Mouse (Mus musculus): ENCODE results near the gene Skap2.

Skap2 gene

DNA sequence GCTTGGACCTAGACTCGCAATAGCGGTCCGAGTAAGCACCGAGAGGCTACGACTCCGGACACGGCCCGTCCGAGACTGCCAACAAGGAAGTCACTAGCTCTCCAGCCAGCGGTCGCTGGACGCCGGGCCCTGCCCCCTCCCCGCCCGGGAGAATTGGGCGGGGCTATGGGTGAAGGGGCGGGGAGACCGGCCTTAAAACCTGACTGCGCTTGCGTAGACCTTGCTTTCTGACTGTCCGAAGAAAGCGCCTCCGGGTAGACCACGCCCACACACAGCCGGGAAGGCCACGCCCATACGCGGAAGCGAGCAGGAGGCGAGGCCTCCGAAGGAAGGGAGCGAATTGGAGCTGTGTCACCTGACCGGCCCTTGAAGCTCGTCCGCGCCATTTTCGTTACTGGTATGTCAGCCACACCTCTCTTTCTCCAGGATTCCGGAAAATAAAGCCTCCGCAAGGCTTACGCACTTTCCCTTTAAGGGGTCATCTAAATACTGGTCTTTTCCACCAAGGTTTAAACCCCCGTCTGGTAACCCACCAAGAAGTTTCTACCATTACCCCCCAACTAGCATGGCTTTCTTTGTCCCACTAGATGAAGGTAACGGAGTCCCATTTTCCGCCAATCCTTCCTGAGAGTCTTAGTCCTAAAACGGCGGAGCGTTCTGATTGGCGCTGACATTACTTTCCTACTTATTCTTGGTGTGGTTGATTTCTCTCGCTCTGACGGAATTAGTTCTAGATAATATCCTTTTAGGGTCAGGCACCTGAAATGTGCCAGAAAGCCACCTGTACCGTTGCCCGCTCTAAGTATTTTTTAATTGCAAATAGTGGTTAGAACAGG lies at the start of gene Skap2:
Gene Skap2 (minus strand): TSS at position 141 of the 836 bp plus-strand sequence.
- peak; percentile 100 for DNase-seq

DNA sequence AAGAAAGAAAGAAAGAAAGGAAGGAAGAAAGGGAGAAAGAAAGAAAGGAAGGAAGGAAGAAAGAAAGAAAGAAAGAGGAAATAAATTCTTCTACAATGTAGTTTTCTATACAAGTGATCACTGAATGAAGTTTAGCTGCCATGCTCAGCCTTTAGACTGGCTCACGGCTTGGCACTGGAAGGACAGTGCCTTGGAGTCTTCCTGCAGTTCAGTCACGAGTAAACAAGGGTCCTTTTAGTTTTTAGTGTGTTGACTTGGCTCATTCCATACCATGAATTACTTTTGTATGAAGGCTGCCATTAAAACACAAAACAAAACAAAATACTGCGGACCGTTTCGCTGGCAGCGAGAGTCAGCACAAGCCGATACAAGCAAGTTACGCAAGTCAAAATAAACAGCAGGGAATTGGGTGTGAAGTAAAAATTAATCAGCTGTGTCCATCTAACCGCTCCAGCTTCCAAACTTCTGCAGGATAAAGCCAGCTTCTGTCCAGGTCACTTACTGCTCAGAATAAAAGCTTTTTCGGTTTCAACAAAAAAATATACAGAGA lies 46.6 kb upstream of the Skap2 start:
- no peak for DNase-seq

DNA sequence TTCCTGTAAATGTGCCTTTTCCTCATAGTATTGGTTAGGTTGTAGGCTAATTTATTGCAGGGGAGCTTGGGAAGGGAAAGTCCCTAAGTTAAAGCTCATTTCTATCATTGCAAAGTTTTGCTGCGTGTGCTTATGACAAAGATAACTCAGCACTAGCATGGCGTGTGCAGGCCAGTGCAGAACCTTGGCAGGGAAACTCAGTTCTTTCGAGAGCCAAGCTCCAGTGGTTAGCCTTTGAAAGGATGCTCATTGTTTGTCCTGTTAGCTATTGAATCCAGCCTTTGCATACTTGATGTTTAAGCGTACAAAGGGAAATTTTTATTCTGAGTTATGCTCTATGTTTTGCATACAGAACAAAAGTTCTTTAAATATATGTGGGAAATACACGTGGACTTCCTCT lies 45.8 kb upstream of the Skap2 start:
- peak; percentile 31 for DNase-seq

DNA sequence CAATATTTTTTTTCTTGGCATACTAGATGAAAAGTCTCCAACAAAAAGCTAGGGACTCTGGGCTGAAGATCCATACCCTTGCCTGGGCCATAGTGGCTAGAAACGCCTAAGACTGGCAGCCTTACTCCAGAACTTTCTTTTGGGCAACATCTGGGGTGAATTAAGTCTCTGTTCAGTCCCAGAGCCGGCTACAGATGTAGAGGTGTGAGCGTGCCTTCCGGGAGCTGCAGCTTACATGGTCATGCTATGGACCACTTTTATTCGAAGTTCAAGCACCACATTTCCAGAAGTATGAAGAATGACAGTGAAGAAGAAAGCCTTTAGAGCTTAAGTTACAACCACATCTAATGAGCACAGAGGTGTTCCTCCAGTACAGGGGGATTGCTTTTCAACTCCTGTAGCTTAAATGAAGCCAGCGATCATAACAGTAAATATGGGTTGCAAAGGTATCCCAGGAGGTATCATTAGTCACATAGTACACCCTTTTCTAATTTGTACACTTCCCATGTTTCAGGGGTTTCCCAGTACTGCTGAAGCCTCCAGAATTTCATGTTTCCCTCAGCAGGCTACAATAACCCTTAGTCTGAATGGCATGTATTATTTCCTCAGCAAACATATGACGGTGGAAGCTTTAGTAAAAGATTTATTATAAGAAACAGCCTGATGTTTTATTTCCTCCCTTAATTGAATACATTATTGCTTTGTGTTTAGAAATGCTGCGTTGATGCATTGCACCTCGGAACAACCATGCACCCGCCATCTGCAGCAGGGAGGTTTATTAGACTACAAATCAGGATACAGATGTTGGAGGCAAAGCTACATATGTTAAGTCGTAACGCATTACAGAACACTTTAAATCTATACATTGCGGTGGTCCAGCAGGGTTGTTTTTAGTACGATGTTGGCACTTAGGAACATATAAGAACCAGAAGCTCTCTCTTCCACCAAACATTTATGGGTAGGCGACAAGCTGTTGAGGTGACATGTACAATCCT lies 41.5 kb upstream of the Skap2 start:
- no peak for DNase-seq

DNA sequence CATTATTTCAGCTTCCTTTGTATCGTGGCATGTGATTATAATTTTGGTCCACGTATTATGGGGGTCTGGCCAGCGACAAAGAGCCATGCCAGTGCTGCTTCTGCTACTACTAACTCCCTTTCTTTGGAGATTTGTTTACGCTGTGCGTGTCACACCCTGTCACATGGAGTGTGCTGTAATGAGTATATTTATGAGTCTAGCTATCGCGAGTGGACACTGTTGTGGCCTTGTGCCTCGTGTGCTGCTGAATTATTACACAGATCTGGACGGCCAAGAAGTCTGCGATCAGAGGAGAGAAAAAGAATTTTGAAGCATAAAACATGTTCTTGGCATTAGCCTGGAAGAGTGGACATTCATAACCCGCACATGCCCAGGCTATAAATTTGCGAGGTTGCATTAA lies 37.7 kb upstream of the Skap2 start:
- DNase-seq: peak; percentile 15

DNA sequence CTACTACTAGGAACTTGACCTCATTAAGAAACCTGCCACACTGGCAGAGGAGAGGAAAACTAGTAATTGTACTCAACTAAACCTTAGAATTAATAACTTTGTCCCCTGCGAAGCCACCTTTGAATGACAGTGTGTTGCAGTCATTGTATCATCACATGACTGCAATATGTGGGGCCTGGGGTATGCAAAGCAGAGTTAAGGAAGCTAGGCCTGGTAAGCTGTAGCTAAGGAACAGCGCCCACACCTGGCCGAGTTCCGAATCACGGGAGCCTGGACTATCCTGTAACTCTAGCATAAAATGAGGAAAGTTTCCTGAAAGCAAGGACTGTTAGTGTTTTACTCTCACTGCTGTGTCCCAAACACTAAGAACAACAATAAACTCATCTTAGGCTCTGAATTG lies 33.2 kb upstream of the Skap2 start:
- DNase-seq: peak; percentile 48

DNA sequence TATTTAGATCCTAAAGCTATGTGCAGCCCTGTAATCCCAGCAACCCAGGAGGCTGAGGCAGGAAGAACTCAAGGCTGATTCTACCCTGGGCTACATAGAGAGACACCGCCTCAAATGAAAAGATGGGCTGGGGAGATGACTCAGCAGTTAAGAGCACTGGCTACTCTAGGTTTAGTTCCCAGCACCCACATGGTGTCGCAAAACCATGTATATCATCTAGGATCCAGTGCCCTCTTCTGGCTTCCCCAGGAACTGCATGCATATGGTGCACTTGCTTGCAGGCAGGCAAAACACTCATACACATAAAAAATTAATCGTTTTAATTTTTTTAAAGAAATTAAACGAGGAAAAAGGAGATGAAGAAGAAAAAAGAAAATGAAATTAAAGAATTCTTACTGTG lies 23.7 kb upstream of the Skap2 start:
- peak; percentile 23 for DNase-seq

DNA sequence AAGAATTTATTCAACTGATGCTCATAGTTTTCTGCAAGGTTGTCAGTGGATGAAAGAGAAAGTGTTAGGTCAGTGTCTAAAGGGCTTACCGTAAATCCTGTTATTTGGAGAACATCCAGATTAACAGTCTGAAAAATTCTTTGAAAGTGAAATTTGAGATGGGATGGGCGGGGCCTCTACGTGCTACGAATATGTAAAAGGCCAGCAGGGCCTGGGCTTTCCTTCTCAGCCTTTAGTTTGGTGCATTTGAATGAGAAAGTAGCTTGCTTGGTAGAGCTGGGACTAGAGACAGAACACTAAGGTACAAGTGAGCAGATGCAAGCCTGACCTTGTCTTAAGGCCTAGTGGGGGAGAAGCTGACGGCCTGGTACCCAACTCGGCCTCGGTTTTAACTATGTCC lies 18.8 kb upstream of the Skap2 start:
- peak; percentile 27 for DNase-seq

DNA sequence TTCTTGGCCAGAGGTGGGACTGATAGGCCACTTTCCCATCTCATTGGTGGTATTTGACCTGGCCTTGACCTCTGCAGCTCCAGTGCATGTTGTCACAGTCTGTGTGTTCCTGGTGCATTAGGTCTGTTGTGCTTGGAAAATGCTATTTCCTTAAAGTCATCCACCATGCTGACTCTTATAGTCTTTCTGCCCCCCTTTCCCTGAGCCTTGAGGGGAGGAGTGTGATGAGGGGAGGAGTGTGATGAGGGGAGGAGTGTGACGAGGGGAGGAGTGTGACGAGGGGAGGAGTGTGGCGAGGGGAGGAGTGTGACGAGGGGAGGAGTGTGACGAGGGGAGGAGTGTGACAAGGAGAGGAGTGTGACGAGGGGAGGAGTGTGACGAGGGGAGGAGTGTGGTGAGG lies 15.8 kb upstream of the Skap2 start:
- no peak for DNase-seq

DNA sequence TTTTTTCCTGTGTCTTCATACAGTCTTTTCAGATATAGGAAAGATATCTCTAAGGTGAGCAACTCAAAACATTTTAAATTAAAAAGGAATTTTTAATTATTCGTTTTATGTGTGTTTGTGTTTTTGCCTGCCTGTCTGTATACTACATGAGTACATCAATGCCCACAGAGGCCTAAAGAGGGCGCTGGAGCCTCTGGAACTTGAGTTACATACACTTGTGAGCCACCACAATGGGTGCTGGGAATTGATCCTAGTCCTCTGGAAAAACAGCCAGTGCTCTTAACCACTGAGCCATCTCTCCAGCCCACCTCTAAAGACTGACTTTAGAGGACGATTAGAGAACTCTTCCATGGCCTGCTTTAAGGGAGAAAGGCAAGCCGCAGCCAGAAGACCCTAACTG lies 14.8 kb upstream of the Skap2 start:
- DNase-seq: no peak

DNA sequence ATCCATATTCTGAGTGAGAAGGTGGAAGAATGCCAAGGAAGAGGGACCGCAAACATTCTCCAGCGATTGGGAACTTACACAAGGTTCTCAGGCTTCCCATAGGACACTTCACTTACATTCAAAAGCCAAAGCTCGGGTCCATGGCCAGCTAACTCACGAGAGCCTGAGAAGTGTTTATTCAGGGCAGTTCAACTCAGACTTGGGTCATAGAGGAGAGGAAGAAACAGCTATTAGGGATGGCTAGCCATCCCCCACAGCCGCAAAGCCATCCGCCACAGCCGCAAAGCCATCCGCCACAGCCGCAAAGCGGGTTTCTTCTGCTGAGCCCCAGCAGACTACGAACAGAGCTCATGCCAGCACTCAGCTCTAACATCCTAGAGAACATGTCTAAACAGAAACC lies 13.9 kb upstream of the Skap2 start:
- DNase-seq: no peak

DNA sequence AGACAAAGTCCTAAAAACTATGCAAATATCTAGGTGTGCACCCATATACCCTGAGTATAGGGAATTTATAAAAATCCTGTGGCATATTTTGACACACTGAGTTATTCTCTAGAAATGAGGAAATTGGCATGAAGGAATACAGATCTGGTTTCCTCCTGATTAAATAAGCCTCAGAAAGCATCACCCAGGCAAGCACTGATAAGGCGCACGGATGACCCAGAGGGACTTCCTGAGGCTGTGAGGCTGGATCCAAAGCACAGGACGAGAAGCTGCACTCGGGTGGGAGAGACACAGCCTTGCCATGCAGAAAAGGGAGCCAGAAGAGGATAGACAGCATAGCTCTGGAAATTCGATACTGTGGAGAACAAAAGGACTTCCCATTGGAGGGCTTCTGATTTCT lies 12.4 kb upstream of the Skap2 start:
- DNase-seq: no peak

DNA sequence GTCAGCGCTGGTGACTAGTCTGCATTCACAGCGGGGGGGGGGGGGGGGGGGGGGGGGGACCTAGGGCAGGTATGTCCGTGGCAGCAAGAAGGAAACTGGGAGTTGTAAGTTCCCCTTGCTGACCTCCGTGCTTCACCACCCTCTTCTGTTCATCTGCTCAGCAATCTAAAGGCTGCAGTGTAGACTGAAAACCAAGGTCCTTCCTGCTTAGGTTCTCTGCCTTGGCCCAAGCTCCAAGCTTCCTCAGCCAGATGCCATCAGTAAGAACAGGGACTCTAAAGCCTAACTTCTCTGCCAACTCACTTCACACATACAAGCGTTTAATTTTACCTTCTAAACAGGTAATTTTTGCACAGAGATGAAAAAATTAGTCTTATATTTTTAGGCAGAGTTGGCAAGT lies 10.0 kb upstream of the Skap2 start:
- DNase-seq: no peak

DNA sequence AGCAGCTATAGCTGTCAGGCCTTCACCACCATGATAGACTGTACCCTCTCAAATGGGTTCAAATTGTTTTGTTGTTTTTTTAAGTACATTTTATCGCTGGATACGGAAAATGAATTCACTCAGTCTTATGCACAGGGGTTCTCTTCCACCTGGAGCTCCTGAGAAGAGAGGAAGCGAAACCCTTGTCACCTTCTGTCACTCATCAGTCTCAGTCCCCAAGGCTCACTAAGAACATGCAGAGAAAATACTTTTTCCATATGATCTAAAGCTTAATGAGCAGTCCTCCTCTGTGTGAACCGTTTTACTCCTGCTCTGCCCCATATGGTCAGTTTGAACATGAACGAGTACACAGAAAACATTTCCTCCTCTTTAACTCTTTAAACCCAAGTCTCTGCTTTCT lies 7.9 kb upstream of the Skap2 start:
- no peak for DNase-seq

DNA sequence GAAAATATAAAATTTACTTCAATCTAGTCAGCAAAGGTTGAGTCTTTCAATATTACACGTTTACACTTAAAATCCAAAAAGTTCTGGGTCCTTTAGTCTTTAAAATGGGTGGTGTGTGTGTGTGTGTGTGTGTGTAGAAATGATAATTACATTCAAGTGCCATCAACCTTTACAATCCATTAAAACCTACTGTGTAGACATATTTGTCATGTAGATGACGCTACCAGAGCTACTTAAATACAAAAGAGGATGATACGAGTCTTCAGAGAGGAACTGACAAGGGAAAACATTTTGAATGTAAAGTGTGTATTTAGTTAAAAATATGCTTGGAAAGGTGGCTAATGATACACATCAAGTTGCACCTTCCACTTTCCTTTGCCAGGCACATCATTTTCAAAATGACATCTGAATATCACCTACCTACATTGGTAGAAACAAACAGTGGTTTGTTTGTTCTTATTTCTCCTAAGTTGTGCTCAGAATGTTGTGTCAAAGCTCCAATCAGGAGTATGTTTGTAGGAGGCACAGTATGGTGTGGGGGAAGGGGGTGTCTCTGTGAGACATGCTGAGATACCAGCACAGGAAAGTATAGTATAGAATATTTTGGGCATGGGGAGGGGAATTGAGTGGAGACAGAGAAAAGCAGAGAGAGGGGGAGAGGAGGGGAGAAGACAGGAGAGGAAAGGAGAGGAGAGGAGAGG lies 1.0 kb upstream of the Skap2 start:
- DNase-seq: no peak

DNA sequence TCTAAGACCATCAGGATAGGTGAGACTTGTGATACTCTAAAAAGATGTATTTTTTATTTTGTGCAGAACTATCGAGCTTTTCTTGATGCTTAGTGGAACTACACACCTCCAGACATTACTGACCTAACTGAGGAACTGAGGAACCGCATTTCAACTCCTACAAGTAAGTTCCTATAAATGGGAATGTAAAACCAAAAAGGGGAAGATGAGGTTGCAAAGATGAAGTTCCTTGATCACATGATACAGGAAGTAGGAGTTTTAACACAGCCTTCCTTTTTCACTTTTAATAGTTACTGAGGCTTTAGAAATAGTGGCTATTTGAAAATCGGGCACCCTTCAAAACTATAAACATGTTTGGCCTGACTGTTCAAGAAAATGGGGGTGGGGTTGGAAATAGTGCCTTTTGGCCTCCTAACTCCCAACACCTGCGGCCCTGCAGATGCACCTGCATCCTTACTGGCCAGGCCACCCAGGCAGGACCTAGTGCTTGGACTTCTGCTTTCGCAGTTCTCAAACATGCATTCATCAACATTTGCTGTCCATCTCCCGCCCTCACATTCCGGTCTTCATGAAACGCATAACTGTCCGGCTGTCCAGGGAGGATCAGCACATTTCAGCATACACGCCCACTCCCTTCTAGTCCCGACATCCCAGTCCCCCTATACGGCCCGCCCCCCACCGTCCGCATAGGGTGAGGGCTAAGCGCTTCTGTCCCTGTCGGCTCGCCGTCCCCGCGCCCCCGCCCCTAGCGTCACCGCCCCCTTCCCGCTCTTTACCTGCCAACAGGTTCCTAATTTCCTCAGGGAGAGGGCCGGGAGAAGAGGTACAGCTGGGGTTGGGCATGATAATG lies 565 bp downstream of the Skap2 start:
- no peak for DNase-seq

DNA sequence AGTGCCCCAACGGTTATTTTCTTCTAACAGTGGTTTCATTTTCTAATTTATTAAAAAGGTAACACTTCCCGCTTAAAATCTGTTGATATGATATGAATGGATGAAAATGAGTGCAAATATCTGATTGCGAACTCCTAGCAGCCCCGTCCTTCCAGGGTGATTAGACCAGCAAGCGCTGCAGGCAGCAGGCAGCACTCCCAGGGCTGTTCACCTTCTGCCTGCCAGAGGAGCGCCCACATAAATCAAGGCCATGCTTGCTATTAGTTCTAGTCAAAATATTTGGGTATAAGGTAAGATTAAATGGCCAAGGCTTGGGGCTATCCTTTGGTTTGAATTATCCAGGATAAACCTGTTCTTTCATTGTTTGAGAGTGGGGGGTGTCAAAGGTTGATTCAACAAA lies 3.0 kb downstream of the Skap2 start:
- no peak for DNase-seq

DNA sequence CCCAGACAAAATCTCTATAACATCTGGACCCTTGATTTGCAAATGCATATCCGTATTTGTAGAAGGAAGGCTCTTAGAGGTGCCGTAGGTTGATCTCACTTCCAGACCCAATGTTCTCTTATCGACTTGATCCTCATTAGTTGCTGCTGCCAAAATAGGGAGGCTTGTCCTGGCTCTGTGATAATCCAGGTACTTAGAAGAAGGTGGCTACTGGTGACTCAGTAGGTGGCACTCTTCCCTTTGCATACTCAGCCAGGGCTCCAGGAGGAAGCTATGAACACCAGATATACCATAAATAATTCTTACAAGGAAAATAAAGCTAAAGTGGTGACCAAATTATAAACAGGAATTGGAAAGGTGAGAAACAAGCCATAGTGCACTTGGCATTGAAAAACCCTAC lies 3.6 kb downstream of the Skap2 start:
- peak; percentile 31 for DNase-seq

DNA sequence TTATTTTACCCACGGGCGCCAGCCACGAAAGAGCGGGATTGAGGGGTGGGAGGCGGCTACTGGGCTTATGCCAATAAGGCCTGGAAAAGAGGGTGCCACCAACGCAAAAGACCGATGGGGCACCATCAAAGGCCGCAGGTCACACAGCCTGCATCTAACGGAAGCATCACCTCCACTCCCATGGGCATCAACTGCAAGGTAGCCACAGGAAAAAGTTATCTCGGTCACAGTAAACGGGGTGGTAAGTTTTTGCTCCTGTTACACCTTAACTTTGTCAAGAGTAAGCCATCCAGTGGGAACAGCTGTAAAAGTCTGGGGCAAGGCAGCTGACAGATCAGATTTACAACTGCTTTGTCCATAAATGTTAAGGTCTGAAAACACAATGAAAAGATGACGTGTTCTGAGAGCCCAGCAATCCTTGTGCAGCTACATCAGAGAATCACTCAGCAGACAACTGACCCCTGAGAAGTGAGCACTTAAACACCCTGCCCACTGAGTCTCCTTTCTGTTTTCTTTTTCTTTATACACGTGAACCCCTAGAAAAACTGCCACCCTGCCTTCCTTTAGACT lies 5.6 kb downstream of the Skap2 start:
- peak; percentile 20 for DNase-seq

DNA sequence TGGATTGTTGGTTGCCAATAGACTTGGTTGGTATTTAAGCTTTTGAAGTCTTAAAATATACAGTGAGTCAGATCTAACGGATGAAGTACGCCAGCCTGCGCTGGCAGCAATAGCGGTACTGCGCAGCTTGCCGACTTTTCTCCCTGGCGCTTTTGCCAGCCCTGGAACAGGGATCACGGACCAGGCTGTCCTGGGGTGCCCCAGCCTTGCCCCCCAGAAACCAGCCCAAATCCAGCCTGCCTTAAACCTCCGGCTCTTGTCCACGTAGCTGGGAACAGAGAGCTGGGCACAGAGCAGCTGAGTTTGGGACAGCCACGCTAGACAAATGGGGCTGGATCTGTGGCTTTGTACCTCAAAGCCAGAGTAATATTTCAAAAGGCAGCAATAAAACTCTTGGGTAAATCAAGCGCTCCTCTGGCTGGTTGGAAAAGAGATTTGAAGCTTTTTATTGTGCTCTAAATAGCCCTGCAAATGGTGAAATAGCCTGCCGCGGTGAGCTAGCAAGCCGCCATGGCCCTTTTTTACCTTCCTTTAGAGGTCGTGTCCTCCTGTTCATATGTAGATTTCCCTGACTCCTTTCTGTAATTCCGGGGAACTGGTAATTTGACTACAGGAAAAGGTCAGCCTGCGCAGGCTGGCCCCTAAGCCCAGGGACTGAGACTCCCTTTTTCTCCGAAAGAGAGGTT lies 6.2 kb downstream of the Skap2 start:
- peak; percentile 37 for DNase-seq

DNA sequence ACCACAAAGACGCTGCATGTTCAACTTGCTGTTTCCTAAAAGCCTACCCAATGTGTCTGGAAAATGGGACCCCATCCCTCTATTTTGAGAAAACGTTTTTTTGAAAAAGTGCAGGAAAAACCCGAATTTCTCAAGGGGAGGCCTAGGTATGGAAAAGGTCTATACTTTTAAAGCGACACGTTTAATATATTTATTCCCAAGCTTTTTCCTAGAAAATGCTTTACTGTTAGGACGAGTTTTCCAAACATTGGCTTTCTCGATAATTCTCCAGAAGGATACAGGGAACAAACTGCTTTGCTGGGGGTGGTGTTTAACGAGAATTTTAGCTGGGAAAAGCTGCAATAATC lies 6.8 kb downstream of the Skap2 start:
- DNase-seq: no peak
